Mouse (Mus musculus) liver, adult 2 months (tissue): ENCODE data around the gene Vmn1r128.
"Not testable (repeated sequence)": the region's sequence is repeated elsewhere in the genome, so short reads cannot be mapped to it uniquely, and the experiment has no call there.

Experiments used
- CTCF ChIP-seq: fragments of 200-500 bp; IDR thresholded peaks from 2 replicates; pipeline ENCODE4 v1.5.1; 2011; ENCODE audit warnings: low read depth, low read length, control low read depth
- POLR2A ChIP-seq: fragments of 200-500 bp; IDR thresholded peaks from 2 replicates; pipeline ENCODE4 v1.6.1; 2011; ENCODE audit warnings: low read length, control low read depth; ENCODE audit not compliant: insufficient read depth; ENCODE audit errors: extremely low read depth

DNA sequence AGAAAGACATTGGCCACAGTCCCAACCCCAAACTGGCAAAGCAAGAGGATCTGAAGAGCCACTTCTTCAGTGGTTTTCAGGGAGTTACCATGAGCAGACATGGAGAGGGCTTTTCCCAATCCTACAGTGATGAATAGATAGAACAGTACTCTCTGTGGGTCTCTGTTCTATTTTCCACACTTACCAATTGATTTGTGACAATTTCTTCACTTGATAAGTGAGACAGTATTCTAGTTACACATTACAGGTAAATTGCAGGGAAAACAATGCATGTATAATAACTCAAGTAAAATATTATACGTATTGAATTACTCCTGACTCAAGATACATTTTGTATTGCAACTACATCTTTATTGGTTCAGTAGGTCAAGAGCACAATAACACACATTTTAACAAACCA lies 12.0 kb downstream of the Vmn1r128 start, which contains the start of gene Vmn1r129:
- TF ChIP-seq CTCF, POLR2A: not testable (repeated sequence)
